Mouse (Mus musculus) spleen, adult 2 months (tissue): ENCODE measurements around the gene Gm9639.

Experiments used
- CTCF ChIP-seq: fragments of 200-500 bp; IDR thresholded peaks from 2 replicates; pipeline ENCODE4 v1.5.1; 2011; ENCODE audit warnings: mild to moderate bottlenecking, inconsistent platforms; ENCODE audit not compliant: insufficient read depth, insufficient read length, insufficient replicate concordance; ENCODE audit errors: extremely low read depth
- POLR2A ChIP-seq: fragments of 200-500 bp; IDR thresholded peaks from 2 replicates; pipeline ENCODE4 v1.6.1; 2011; ENCODE audit warnings: low read depth, low read length, inconsistent platforms

GRCm38 (mm10) chr10:77797677-77798076 lies 2.8 kb upstream of the Gm9639 start:
- TF ChIP-seq CTCF (no peak), POLR2A (no peak)
